ENCODE assay signal across 17 mouse cellular contexts in genomic region chr5:65717063-65717902, GRCm38 (mm10). TPM values are rescaled to one million over a fixed set of nuclear protein-coding genes. Genes with fewer than 3 reads are reported as not detected.
DNase-seq lines count a peak whose midpoint lies in the region; ATAC-seq lines count a peak whose summit lies in the region.
"Had no signal": no experiment of that assay in that cellular context is flagged by ENCODE, and none has a peak within 500 bp of the region (broad histone marks: within the 10 kb centered on the region; RNA-seq: fewer than 3 reads in every experiment).

No protein-coding gene starts in this region.

- no peaks in the 10 kb centered on the region for H3K27me3 ChIP-seq in heart, embryonic 13.5 days (replicated peaks)
- no peaks in the 10 kb centered on the region for H3K27me3 ChIP-seq in midbrain, embryonic 11.5 days (ENCODE audit: control insufficient read depth, insufficient read depth, low read length)
- H3K27me3 ChIP-seq in midbrain, embryonic 15.5 days (replicated peaks): no peaks in the 10 kb centered on the region
- no peaks in the 10 kb centered on the region for H3K27me3 ChIP-seq in liver, embryonic 12.5 days (replicated peaks)
- H3K27me3 ChIP-seq in intestine, embryonic 15.5 days (replicated peaks): no peaks in the 10 kb centered on the region
- H3K27me3 ChIP-seq: embryonic facial prominence, embryonic 12.5 days; midbrain, embryonic 13.5 days had no signal

- H3K9me3 ChIP-seq in heart, embryonic 13.5 days: no peaks in the 10 kb centered on the region
- no peaks in the 10 kb centered on the region for H3K9me3 ChIP-seq in midbrain, embryonic 11.5 days (ENCODE audit: control insufficient read depth, low read length)
- H3K9me3 ChIP-seq in midbrain, embryonic 15.5 days: no peaks in the 10 kb centered on the region
- no peaks in the 10 kb centered on the region for H3K9me3 ChIP-seq in liver, embryonic 12.5 days (replicated peaks)
- no peaks in the 10 kb centered on the region for H3K9me3 ChIP-seq in intestine, embryonic 15.5 days
- H3K9me3 ChIP-seq: embryonic facial prominence, embryonic 12.5 days; midbrain, embryonic 13.5 days had no signal

- H3K9ac ChIP-seq in heart, embryonic 13.5 days: no peak overlapping the region; the same call in 1 of the 2 replicates
- H3K9ac ChIP-seq in midbrain, embryonic 11.5 days (ENCODE audit: low read length): no peak overlapping the region
- no peak overlapping the region for H3K9ac ChIP-seq in midbrain, embryonic 15.5 days
- H3K9ac ChIP-seq in liver, embryonic 12.5 days: peak overlapping the region; percentile 33; the same call in 1 of the 2 replicates
- H3K9ac ChIP-seq in intestine, embryonic 15.5 days: no peak overlapping the region
- H3K9ac ChIP-seq: embryonic facial prominence, embryonic 12.5 days; forebrain, postnatal 0 days; lung, embryonic 14.5 days; midbrain, embryonic 13.5 days had no signal

- peak overlapping the region; percentile 78 for H3K27ac ChIP-seq in heart, embryonic 13.5 days (replicated peaks)
- no peak overlapping the region for H3K27ac ChIP-seq in midbrain, embryonic 11.5 days (ENCODE audit: low read depth, low read length)
- H3K27ac ChIP-seq in midbrain, embryonic 15.5 days: no peak overlapping the region
- peak overlapping the region; percentile 72 for H3K27ac ChIP-seq in liver, embryonic 12.5 days
- H3K27ac ChIP-seq in intestine, embryonic 15.5 days: no peak overlapping the region
- H3K27ac ChIP-seq: embryonic facial prominence, embryonic 12.5 days; midbrain, embryonic 13.5 days had no signal

- no peak overlapping the region for H3K4me2 ChIP-seq in heart, embryonic 13.5 days
- H3K4me2 ChIP-seq in midbrain, embryonic 11.5 days: no peak overlapping the region
- no peak overlapping the region for H3K4me2 ChIP-seq in midbrain, embryonic 15.5 days
- peak overlapping the region; percentile 19 for H3K4me2 ChIP-seq in liver, embryonic 12.5 days
- H3K4me2 ChIP-seq in intestine, embryonic 15.5 days (replicated peaks): no peak overlapping the region
- H3K4me2 ChIP-seq: embryonic facial prominence, embryonic 12.5 days; lung, embryonic 14.5 days; midbrain, embryonic 13.5 days had no signal

- H3K4me1 ChIP-seq in heart, embryonic 13.5 days: peaks cover 5% of the 10 kb centered on the region
- H3K4me1 ChIP-seq in midbrain, embryonic 11.5 days (ENCODE audit: control insufficient read depth, insufficient read depth, low read length): no peaks in the 10 kb centered on the region
- no peaks in the 10 kb centered on the region for H3K4me1 ChIP-seq in midbrain, embryonic 15.5 days
- H3K4me1 ChIP-seq in liver, embryonic 12.5 days: peaks cover 20% of the 10 kb centered on the region
- H3K4me1 ChIP-seq in intestine, embryonic 15.5 days (replicated peaks): no peaks in the 10 kb centered on the region
- H3K4me1 ChIP-seq: embryonic facial prominence, embryonic 12.5 days; midbrain, embryonic 13.5 days had no signal

- intact Hi-C loops in heart, postnatal 10 days (cut with DNase I): no loop called here

- no peak for DNase-seq in heart, postnatal 10 days
- peak; percentile 78 for DNase-seq in midbrain, embryonic 11.5 days (ENCODE audit: low spot score, missing footprints)
- DNase-seq in cerebellum, adult 11 months: no peak
- DNase-seq: cerebellum, adult 8-10 months; forebrain, postnatal 0 days; gastrocnemius, postnatal 10 days; kidney, postnatal 10 days; lung, postnatal 4 days; thymus, postnatal 25 days had no signal

- H3K36me3 ChIP-seq in heart, embryonic 13.5 days: no peaks in the 10 kb centered on the region
- no peaks in the 10 kb centered on the region for H3K36me3 ChIP-seq in midbrain, embryonic 11.5 days (ENCODE audit: control insufficient read depth, insufficient read depth, low read length)
- H3K36me3 ChIP-seq in midbrain, embryonic 15.5 days (replicated peaks): no peaks in the 10 kb centered on the region
- no peaks in the 10 kb centered on the region for H3K36me3 ChIP-seq in liver, embryonic 12.5 days
- no peaks in the 10 kb centered on the region for H3K36me3 ChIP-seq in intestine, embryonic 15.5 days
- H3K36me3 ChIP-seq: embryonic facial prominence, embryonic 12.5 days; midbrain, embryonic 13.5 days had no signal

- ATAC-seq in heart, embryonic 13.5 days (ENCODE audit: extremely low read depth, insufficient number of reproducible peaks, low FRiP score, low TSS enrichment): no peak
- ATAC-seq in midbrain, embryonic 11.5 days (ENCODE audit: low FRiP score): no peak
- no peak for ATAC-seq in midbrain, embryonic 15.5 days (replicated peaks)
- ATAC-seq in liver, embryonic 12.5 days: no peak
- ATAC-seq in intestine, embryonic 15.5 days: no peak
- ATAC-seq: forebrain, postnatal 0 days; inflammation-experienced regulatory T-cells, adult 6 months; midbrain, embryonic 13.5 days had no signal

- no peak overlapping the region for H3K4me3 ChIP-seq in heart, embryonic 13.5 days
- H3K4me3 ChIP-seq in midbrain, embryonic 11.5 days (ENCODE audit: low read depth, low read length): no peak overlapping the region
- no peak overlapping the region for H3K4me3 ChIP-seq in midbrain, embryonic 15.5 days
- H3K4me3 ChIP-seq in liver, embryonic 12.5 days: no peak overlapping the region
- H3K4me3 ChIP-seq in intestine, embryonic 15.5 days (replicated peaks): no peak overlapping the region
- H3K4me3 ChIP-seq: embryonic facial prominence, embryonic 12.5 days; midbrain, embryonic 13.5 days had no signal

- 72% methylated on average over 18 of the region's 18 CpGs for WGBS in heart, embryonic 13.5 days
- WGBS in midbrain, embryonic 11.5 days: 84% methylated on average over 18 of the region's 18 CpGs
- 84% methylated on average over 18 of the region's 18 CpGs for WGBS in midbrain, embryonic 15.5 days
- 59% methylated on average over 18 of the region's 18 CpGs for WGBS in liver, embryonic 12.5 days (ENCODE audit: insufficient replicate concordance)
- 82% methylated on average over 18 of the region's 18 CpGs for WGBS in intestine, embryonic 15.5 days

RNA-seq across cellular contexts. Expression of gene Pds5a, which starts 19.2 kb away (rescaled TPM):
- polyA plus RNA-seq in heart, embryonic 13.5 days (2015; fragmentation: Nextera tagmentation; extraction: Ambion mirVana): 32.5 and 33.5 TPM in 2 replicates
- 10 to 100 TPM; 66.2 to 75.7 TPM for total RNA-seq in heart, postnatal 10 days (2021)
- polyA plus RNA-seq in midbrain, embryonic 11.5 days (2014; fragmentation: Nextera tagmentation; extraction: Ambion mirVana): 127 and 139 TPM in 2 replicates
- polyA plus RNA-seq in midbrain, embryonic 15.5 days (2015; fragmentation: Nextera tagmentation; extraction: Ambion mirVana): 45.1 and 46.0 TPM in 2 replicates
- 52.6 and 59.4 TPM in 2 replicates for polyA plus RNA-seq in liver, embryonic 12.5 days (2016; fragmentation: Nextera tagmentation; extraction: Ambion mirVana)
- 50.2 and 54.9 TPM in 2 replicates for polyA plus RNA-seq in intestine, embryonic 15.5 days (2015; fragmentation: Nextera tagmentation; extraction: Ambion mirVana)

RNA-seq across cellular contexts. Expression of gene N4bp2, which starts 46.0 kb away (rescaled TPM):
- polyA plus RNA-seq in heart, embryonic 13.5 days (2015; fragmentation: Nextera tagmentation; extraction: Ambion mirVana): 15.4 and 15.9 TPM in 2 replicates
- 10 to 100 TPM; 27.6 to 28.3 TPM for total RNA-seq in heart, postnatal 10 days (2021)
- 40.1 and 43.1 TPM in 2 replicates for polyA plus RNA-seq in midbrain, embryonic 11.5 days (2014; fragmentation: Nextera tagmentation; extraction: Ambion mirVana)
- 17.8 and 20.5 TPM in 2 replicates for polyA plus RNA-seq in midbrain, embryonic 15.5 days (2015; fragmentation: Nextera tagmentation; extraction: Ambion mirVana)
- 17.9 and 18.5 TPM in 2 replicates for polyA plus RNA-seq in liver, embryonic 12.5 days (2016; fragmentation: Nextera tagmentation; extraction: Ambion mirVana)
- polyA plus RNA-seq in intestine, embryonic 15.5 days (2015; fragmentation: Nextera tagmentation; extraction: Ambion mirVana): 21.5 and 25.0 TPM in 2 replicates

Comparison
In these comparisons a context has a peak if more than half of its experiments do, and no peak if none do; other contexts are left out.
1. H3K27ac ChIP-seq: peak in heart, embryonic 13.5 days (single experiment) and liver, embryonic 12.5 days (single experiment); none in midbrain, embryonic 11.5 days (single experiment), midbrain, embryonic 15.5 days (single experiment) and intestine, embryonic 15.5 days (single experiment).